Mouse (Mus musculus) bone marrow, adult 2 months (tissue): ENCODE data around the gene Mtg2. TPM values are rescaled to one million over a fixed set of nuclear protein-coding genes. Genes with fewer than 3 reads are reported as not detected.
A peak's percentile ranks its signal among the peaks of the same experiment; 100 is the strongest.

Source experiments
- H3K27ac ChIP-seq: fragments of 200-500 bp; 2 replicates; pipeline ENCODE4 v1.5.1; 2012; ENCODE audit warnings: low read depth, mild to moderate bottlenecking, control low read depth, inconsistent platforms, low read length; ENCODE audit not compliant: control insufficient read depth, poor library complexity, insufficient read depth
- H3K4me1 ChIP-seq: fragments of 200-500 bp; 2 replicates; pipeline ENCODE4 v1.6.1; 2011; ENCODE audit warnings: low read length; ENCODE audit not compliant: control insufficient read depth, insufficient read depth
- H3K4me3 ChIP-seq: fragments of 200-500 bp; replicated peaks from 2 replicates; pipeline ENCODE3; 2011; ENCODE audit warnings: mild to moderate bottlenecking, low read depth, low read length, control low read depth; ENCODE audit not compliant: control insufficient read depth
- CTCF ChIP-seq: fragments of 200-500 bp; IDR thresholded peaks from 2 replicates; pipeline ENCODE4 v1.5.1; 2011; ENCODE audit warnings: low read length, control low read depth; ENCODE audit not compliant: control insufficient read depth, insufficient read depth
- POLR2A ChIP-seq: fragments of 200-500 bp; IDR thresholded peaks from 2 replicates; pipeline ENCODE4 v1.6.1; 2011; ENCODE audit warnings: low read depth, mild to moderate bottlenecking, control low read depth, low read length, borderline replicate concordance; ENCODE audit not compliant: control insufficient read depth
- WGBS: fragments of 180-500 bp; shearing (Covaris S2); methylation state at CpG from one replicate; pipeline ENCODE4 v1.1.7; 2018; 5-methylcytosine and 5-hydroxymethylcytosine counted together
- polyA plus RNA-seq: library from polyadenylated mRNA; stranded (reverse); fragments of >200 nt; gene quantifications from 2 replicates; pipeline ENCODE4 v1.2.4, GENCODE M21; 2011; ENCODE audit warnings: low replicate concordance; ENCODE audit not compliant: missing spikeins, insufficient read depth, insufficient read length

The Mtg2 gene
- polyA plus RNA-seq, 1 experiment, result 8.2 TPM

DNA sequence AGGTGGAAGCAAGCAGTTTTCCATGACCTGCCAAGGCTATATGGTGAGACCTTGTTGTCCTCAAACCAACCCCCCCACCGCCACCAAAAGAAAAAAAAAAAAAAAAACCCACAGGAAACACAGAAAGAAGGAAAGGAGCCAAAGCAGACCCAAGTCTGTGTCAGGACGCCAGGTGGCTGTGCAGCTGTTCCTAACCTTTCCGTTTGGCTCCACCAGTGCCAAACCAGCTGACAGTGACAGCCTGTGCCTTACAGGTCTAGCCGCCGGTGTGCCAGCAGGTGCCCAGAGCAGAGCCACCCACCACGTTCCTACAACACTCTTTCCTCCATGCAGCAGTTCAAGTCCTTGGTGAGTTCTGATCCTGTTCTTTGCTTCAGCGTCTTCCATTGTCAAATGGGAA, 2.5 kb downstream of the Mtg2 start:
- 69% methylated on average over 7 of the region's 7 CpGs for WGBS
- TF ChIP-seq CTCF (no peak), POLR2A (no peak)
- no peak overlapping the region for H3K27ac ChIP-seq
- no peak overlapping the region for H3K4me3 ChIP-seq
- no peaks in the 10 kb centered on the region; the same call in 1 of the 2 replicates for H3K4me1 ChIP-seq

DNA sequence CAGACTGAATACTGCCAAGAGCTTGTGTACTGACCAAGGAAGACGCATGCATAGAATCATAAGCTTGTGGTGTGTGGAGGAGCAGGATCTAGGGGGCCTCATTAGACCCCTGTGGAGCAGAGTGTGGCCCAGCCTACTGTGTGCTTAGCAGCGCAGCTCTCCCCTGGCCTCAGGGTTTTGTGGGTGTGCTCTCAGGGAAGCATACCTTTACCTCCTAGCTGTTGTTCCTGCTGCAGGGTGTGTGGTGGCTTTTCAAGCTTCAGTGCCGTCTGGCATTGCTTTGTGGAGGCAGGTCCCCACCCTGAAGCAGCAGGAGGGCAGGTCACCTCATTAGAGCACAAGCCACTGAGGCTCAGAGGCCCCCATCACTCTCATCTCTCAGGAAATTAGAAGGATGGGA, 7.2 kb downstream of the Mtg2 start:
- no peaks in the 10 kb centered on the region; the same call in 1 of the 2 replicates for H3K4me1 ChIP-seq
- no peak overlapping the region for H3K4me3 ChIP-seq
- no peak overlapping the region for H3K27ac ChIP-seq
- TF ChIP-seq CTCF (no peak), POLR2A (no peak)
- WGBS, result 89% methylated on average over 3 of the region's 3 CpGs

DNA sequence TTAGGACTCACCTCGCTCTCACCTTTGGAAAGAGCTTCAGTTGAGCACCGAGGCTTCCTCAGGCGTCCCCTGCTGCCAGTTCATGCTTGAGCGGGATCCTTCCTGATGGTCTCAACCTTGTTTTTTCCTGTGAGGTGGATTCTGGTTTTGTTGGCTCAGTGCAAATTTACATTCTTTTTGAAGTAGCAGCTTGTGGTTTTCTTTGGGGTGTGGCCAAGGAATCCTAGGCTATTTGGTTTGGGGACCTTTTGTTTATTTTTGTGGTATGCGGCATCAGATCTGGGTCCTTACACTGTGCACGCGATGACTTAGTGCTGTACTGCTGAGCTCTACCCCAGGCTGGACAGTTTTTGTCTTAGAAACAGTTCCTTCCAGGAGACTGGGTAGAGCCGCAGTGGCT, 10.3 kb downstream of the Mtg2 start:
- 76% methylated on average over 8 of the region's 8 CpGs for WGBS
- H3K27ac ChIP-seq, result no peak overlapping the region
- H3K4me1 ChIP-seq, result no peaks in the 10 kb centered on the region; the same call in 1 of the 2 replicates
- H3K4me3 ChIP-seq, result no peak overlapping the region
- TF ChIP-seq CTCF (no peak), POLR2A (no peak)

DNA sequence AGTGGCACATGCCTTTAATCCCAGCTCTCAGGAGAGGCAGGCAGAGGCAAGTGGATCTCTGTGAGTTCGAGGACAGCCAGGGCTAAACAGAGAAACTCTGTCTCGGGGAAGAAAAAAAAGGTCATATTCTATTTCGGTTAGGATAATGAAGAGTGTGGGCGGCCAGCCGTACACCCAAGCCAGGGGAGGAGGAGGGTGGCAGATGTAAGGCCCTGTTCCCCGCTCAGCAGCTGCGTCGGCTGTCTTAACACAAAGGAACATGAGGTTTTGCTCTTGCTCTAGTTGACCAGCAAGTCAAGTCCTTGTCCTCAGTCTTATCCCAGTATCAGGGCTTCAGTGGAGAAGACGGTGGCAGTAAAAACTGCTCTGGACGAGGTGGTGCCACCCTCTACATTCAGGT, 12.7 kb downstream of the Mtg2 start:
- no peaks in the 10 kb centered on the region; the same call in 1 of the 2 replicates for H3K4me1 ChIP-seq
- WGBS, result 85% methylated on average over 10 of the region's 10 CpGs
- TF ChIP-seq POLR2A, result no peak
- no peak for TF ChIP-seq CTCF

DNA sequence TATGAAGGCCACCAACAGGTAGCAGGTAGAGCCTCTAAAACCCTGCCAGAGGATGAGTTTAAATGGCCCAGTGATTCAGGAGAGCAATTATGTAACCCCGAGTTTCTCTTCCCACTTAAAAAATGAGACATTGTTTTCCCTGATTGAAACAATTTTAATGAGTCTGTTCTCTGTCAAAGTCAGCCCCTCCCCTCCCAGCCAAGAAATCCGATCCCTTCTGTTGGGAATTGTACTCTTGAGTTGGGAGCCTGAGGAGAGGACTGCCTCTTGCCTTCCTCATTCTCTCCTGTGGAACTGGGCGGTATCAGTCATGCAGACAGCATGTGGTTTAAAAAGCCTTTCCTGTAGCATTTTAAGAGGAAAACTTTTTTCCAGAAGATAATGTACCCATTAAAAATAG, 14.2 kb downstream of the Mtg2 start:
- WGBS, result 69% methylated on average over 3 of the region's 3 CpGs
- Histone ChIP-seq H3K4me3 (no peak overlapping the region), H3K27ac (no peak overlapping the region), H3K4me1 (no peaks in the 10 kb centered on the region; the same call in 1 of the 2 replicates)
- no peak for TF ChIP-seq CTCF
- no peak for TF ChIP-seq POLR2A

More for the DNA sequence above, 12.7 kb downstream of the Mtg2 start:
- no peak overlapping the region for H3K27ac ChIP-seq
- no peak overlapping the region for H3K4me3 ChIP-seq

DNA sequence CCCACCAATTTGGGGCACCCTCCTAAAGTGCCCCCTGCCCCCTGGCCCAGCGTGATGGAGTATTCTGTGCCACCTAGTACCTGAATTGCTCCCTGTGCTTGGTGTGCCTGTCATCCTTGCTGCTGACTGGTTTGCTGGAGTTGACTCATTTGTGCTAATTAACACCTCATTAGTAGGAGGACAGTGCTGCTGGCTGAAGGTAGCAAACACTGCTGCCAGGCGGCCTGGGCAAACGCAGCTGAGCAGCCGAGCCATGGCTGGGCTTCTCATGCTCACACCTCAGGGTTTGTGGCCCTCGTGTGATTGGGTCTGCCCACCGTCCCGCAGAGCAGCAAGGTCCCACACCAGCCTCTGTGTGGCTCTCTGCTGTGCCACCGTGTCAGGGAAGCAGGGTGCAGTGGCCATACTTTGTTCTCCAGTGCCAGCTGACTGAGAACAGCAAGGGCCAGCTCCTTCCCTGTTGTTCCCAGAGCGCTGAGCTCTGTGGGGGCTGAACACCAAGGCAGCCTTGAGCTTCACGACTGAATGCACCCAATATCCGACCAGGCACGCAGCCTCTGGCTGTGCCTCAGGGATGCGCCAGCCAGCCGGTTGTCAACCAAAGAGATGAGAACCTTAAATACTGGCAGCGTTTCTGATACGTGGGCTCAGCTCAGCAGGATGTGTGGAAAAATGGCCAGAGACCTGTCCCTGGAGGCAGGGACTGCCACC, 15.7 kb downstream of the Mtg2 start:
- WGBS, result 89% methylated on average over 16 of the region's 16 CpGs
- Histone ChIP-seq H3K4me3 (no peak overlapping the region), H3K27ac (no peak overlapping the region), H3K4me1 (no peaks in the 10 kb centered on the region; the same call in 1 of the 2 replicates)
- TF ChIP-seq CTCF (no peak), POLR2A (0 out of 2 replicates have a peak, but pooled peaks have one; percentile 11)

- H3K4me1 ChIP-seq, result no peaks in the 10 kb centered on the region; the same call in 1 of the 2 replicates
- no peak for TF ChIP-seq POLR2A
- TF ChIP-seq CTCF, result no peak
- WGBS, result 83% methylated on average over 5 of the region's 5 CpGs
- H3K4me3 ChIP-seq, result no peak overlapping the region
- H3K27ac ChIP-seq, result no peak overlapping the region
Measured at GRCm38 (mm10) chr2:180086637-180087027, 16.2 kb downstream of the Mtg2 start.

DNA sequence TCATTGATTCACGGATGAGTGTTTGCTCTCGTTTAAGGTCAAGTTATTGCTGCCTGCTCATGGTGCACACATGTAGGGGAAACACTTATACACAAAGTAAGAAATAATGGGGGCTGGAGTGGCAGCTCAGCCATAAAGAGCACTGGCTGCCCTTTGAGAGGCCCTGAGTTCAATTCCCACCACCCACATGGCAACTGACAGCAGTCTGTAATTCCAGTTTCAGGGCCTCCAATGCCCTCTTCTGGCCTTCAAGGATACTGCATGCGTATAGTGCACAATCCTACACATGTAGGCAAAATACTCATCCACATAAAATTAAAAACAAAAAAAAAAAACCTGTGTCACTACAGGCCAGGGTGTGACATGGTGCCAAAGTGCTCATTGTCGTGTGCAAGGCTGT, 17.1 kb downstream of the Mtg2 start:
- H3K27ac ChIP-seq, result no peak overlapping the region
- WGBS, result 85% methylated on average over 4 of the region's 4 CpGs
- TF ChIP-seq POLR2A, result no peak
- TF ChIP-seq CTCF, result no peak

More for the DNA sequence above, 17.1 kb downstream of the Mtg2 start:
- Histone ChIP-seq H3K4me1 (no peaks in the 10 kb centered on the region), H3K4me3 (no peak overlapping the region)
